Mouse (Mus musculus) retina, adult 2 months (tissue): ENCODE results near the gene Ttc28.

Source experiments
- DNase-seq: peaks from one replicate; pipeline ENCODE4 v3.0.0-alpha.2; 2012; ENCODE audit warnings: low read depth, low spot score

Gene Ttc28

DNA sequence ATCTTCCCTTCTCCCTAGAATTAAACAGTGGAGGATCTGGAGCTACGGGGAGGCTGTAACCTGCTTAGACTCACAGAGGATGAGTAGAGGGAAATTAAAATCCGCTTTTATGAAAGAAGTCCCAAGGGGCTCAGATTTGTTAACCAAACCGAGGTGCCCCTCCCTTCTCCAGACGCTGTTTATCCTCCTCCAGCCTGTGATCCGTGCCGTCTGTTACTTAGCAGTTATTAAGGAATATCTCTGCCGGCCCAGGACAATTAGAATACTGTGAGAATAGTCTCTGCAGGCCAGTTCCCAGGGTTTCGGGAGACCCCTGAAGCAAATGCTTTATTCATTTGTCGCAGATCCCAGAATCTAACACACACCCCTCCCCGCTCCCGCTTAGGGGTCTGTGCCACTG lies 283.8 kb downstream of the Ttc28 start:
- DNase-seq: no peak

GRCm38 (mm10) chr5:111164348-111164920 lies 284.8 kb downstream of the Ttc28 start:
- no peak for DNase-seq

GRCm38 (mm10) chr5:111170383-111170782 lies 290.8 kb downstream of the Ttc28 start:
- DNase-seq: no peak

- DNase-seq: no peak
These were observed 295.8 kb downstream of the Ttc28 start for GRCm38 (mm10) chr5:111175410-111175809.

GRCm38 (mm10) chr5:111175842-111176241 lies 296.2 kb downstream of the Ttc28 start:
- DNase-seq: no peak

GRCm38 (mm10) chr5:111176441-111176840 lies 296.8 kb downstream of the Ttc28 start:
- no peak for DNase-seq

DNA sequence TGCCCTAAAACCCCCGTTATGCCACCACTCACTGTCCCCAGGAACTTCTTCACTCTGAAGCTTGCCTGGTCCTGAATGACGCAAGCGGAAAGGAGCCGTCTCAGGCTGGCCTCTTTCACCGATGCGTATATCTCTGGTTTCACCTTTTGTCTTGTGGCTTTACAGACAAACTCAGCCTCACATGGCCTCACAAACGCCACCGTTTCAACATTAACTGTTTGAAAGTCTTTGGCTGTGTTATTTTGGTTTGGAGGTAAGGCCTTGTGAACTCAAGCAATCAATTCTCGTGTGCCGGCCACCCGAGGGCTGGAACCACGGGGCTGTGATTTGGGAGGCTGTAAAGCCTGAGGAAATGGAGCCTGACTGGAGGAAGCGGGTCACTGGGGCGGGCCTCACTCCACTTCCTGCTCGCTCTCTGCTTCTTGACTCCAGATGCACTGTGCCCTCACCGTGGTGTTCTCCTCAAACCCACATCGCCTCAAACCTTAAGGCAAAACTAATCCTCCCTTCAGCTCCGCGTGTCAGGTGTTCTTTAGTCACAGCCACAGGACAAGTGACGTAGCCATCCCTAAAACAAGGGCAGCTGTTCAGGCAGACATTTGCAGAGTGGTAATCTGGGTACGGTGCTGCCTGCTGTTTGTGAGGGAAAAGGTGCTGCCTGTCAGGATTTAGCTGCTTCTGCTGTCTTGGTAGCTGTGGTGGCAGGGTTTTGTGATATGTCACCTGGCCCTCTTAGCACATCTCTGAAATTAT lies 298.9 kb downstream of the Ttc28 start:
- peak; percentile 11 for DNase-seq

DNA sequence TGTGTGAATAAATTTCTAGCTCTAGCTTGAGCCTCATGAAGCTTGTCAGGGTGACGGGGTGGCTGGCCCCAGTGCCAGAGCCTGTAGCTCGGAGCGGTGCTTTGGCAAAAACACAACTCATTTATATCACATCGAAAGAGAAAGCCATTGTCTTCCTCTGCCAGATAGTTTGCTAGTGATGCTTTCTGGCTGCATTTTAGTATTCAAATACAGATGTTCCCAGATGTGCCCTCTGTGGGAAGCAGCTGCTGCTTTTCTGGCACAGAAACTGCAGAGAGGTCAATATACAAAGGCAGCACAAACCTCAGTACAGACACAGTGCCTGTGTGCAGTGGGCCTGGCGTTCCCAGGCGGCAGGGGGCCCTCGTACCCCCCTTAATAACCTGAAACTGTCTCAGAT lies 300.0 kb downstream of the Ttc28 start:
- no peak for DNase-seq

- no peak for DNase-seq
These were observed 300.8 kb downstream of the Ttc28 start for GRCm38 (mm10) chr5:111180091-111181053.

- no peak for DNase-seq
These were observed 301.8 kb downstream of the Ttc28 start for GRCm38 (mm10) chr5:111181204-111181912.

DNA sequence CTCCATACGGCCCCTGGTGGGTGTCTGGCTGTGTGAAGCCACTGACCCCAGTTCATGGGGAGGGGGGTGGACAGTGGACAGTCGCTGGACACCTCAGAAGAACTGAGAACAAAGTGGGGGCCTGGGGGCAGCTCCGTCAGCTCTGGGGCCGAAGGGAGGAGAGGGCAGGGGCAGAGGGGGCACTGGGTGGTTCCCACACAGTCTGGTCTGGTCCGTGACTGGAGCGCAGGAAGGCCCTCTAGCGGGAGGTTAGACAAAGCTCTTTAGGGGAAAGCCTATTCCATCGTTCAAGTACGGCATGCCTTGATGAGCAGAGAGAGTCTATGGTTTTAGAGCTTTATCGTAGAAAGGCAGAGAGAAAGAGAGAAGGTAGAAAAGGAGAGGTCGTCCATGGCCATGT lies 307.0 kb downstream of the Ttc28 start:
- no peak for DNase-seq

GRCm38 (mm10) chr5:111191972-111192371 lies 312.4 kb downstream of the Ttc28 start:
- DNase-seq: no peak

GRCm38 (mm10) chr5:111194829-111195228 lies 315.2 kb downstream of the Ttc28 start:
- no peak for DNase-seq

DNA sequence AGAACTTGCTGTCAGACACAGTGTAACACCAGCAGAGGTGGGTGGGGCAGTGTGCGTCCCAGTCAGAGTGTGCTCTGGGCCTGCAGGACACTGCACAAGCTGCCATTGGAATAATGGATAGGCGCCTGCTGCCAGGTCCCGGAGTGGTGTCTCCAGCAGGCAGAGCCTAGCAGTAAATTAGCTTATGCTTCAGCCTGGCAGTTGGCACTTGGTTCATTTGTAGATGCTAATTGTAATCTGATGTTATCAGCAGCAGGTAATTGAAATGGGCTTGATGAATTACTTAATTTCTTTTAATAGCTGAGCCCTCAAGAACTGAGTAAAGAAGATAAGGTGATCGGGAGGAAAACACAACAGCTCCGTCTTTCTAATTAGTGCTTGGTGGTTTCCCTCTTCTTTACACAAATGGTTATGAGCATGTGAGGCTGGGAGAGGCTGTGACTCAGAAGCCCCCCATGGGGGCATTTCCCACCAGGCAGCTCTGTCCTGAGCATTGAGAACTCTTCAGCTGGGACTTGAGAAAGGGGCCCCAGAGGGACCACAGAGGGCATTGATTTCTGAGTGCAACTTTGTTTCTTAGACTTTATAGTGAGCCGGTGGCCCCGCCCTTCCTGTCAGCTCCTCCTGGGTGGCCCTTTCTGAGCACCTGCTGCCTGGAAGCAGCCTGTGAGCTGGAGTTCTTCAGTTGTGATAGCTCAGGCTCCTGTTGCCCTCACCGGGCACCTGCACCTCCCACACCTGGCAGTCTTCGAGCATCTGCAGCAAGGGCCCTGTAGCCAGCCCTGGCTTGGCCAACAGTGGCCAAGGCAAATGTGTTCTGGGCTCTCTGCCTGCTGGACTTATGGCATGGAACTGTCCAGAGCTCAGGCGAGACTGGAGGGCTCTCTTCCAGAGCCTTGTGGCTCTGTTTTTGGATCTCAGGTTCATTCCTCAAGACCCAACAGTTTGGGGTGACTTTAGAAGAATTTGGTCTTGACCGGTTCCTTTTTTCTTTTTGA lies 316.2 kb downstream of the Ttc28 start:
- no peak for DNase-seq

GRCm38 (mm10) chr5:111197727-111198126 lies 318.1 kb downstream of the Ttc28 start:
- no peak for DNase-seq

GRCm38 (mm10) chr5:111200167-111200840 lies 320.7 kb downstream of the Ttc28 start:
- no peak for DNase-seq

GRCm38 (mm10) chr5:111200915-111201610 lies 321.5 kb downstream of the Ttc28 start:
- no peak for DNase-seq

- DNase-seq: no peak
These were observed 324.6 kb downstream of the Ttc28 start for GRCm38 (mm10) chr5:111204221-111204620.

DNA sequence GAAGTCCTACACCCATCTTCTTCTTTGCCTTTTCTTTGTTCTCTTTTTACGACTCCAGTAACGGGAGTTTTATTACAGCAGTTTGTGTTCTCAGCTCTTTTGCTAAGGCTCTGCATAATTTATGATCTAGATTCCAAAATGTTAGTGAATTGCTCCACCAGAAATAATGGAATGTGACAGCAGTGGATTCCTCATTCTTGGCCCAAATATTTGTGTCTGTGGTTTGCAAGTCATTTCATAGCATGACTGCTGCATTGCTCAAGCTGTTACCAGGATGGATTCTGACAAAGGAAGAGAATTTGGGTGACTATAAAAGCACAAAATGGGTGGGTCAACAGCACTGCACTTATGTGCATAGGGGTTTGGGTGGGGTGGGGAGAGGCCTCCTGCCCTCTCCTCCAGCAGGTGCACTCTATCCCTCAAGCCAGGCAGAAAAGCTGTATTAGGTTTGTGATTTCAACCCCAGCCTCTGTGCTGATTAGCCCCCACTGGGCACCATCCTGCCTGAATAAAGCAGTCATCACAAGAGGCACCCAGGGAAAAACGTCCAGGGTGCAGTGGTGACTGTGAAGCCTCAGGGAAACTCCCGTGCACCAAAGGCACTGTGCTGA lies 325.5 kb downstream of the Ttc28 start:
- DNase-seq: no peak
